Mouse (Mus musculus): ENCODE measurements around the gene Necap2. TPM values are rescaled to one million over a fixed set of nuclear protein-coding genes. Genes with fewer than 3 reads are reported as not detected.

Gene Necap2
- polyA plus RNA-seq, 2 experiments = 60.3 to 88.7 TPM

DNA sequence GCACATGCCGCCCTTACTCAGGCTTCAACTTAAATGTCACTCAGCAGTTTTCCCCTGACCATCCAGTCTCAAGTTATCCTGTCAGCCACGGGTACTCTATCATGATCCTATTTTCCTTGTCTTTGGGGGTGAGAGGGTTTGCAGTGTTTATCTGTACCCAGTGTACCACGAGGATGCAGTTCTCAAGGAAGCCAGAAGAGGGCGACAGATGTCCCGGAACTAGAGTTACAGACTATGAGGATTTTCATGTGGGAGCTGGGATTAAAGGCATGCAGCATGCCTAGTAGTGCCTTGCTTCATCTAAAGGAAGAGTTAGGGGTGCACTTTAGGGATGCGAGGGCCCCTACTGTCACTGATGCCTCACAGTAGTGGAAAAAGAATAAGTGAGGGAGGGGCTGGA, 23.7 kb upstream of the Necap2 start:
- Histone ChIP-seq H3K36me3 (replicated peaks; ENCODE audit: control insufficient read depth, insufficient read depth, low read depth) (no peaks in the 10 kb centered on the region), H3K27me3 (ENCODE audit: control insufficient read depth, insufficient read depth, low read length) (no peaks in the 10 kb centered on the region), H3K9ac (replicated peaks) (no peak overlapping the region), H3K4me1 (replicated peaks; ENCODE audit: control insufficient read depth in 2 of 2, insufficient read depth in 2 of 2, low read length in 1 of 2) (peaks cover 7 to 13% of the 10 kb centered on the region in 2 experiments; a peak in 3 of 4 replicates), H3K4me3 (ENCODE audit: insufficient read depth in 1 of 2, low read depth in 2 of 2, low read length in 2 of 2) (no peak overlapping the region), H3K4me2 (ENCODE audit: low read depth) (no peak overlapping the region), H3K9me3 (ENCODE audit: control insufficient read depth, low read length) (no peaks in the 10 kb centered on the region), H3K27ac (no peak overlapping the region)
- DNase-seq (ENCODE audit: low read depth in 3 of 3, low spot score in 3 of 3) (no peak), ATAC-seq (ENCODE audit: insufficient read depth) (no peak)
- 51% methylated on average over 6 of the region's 6 CpGs for WGBS (ENCODE audit: insufficient replicate concordance)
- TF ChIP-seq EP300 (IDR thresholded peaks at IDR 0.05; ENCODE audit: low read depth) (no peak), CTCF (IDR thresholded peaks at IDR 0.05; ENCODE audit: low read depth) (peak; percentile 84)

DNA sequence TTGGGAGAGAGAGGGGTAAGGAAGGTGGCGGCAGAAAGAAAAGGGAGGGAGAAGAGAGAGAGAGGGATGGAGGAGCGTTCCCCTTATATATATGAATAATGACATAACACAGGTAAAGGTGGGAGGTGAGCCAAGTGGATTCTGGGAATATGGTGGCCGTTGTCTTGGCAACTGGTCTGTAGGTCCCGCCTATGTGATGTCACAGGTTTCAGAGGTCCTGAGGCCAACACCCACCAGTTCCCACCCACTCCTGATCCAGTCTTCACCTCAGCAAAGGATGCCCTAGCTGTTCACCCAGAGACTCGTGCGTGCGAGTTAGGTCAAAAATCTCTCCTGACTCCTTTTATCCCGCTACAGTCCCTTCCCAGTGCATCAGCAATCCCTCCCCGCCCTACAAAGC, 23.1 kb upstream of the Necap2 start:
- Histone ChIP-seq H3K27me3 (ENCODE audit: control insufficient read depth, insufficient read depth, low read length) (no peaks in the 10 kb centered on the region), H3K4me1 (replicated peaks; ENCODE audit: control insufficient read depth in 2 of 2, insufficient read depth in 2 of 2, low read length in 1 of 2) (peaks cover 7 to 13% of the 10 kb centered on the region in 2 experiments; a peak in 3 of 4 replicates), H3K9ac (replicated peaks) (no peak overlapping the region), H3K4me3 (ENCODE audit: insufficient read depth in 1 of 2, low read depth in 2 of 2, low read length in 2 of 2) (no peak overlapping the region), H3K27ac (no peak overlapping the region), H3K4me2 (ENCODE audit: low read depth) (no peak overlapping the region), H3K36me3 (replicated peaks; ENCODE audit: control insufficient read depth, insufficient read depth, low read depth) (no peaks in the 10 kb centered on the region), H3K9me3 (ENCODE audit: control insufficient read depth, low read length) (no peaks in the 10 kb centered on the region)
- no peak for DNase-seq (ENCODE audit: low read depth in 3 of 3, low spot score in 3 of 3)
- no peak for ATAC-seq (ENCODE audit: insufficient read depth)
- TF ChIP-seq CTCF (IDR thresholded peaks at IDR 0.05; ENCODE audit: low read depth) (no peak), EP300 (IDR thresholded peaks at IDR 0.05; ENCODE audit: low read depth) (no peak)
- WGBS (ENCODE audit: insufficient replicate concordance) = 81% methylated on average over 9 of the region's 9 CpGs

DNA sequence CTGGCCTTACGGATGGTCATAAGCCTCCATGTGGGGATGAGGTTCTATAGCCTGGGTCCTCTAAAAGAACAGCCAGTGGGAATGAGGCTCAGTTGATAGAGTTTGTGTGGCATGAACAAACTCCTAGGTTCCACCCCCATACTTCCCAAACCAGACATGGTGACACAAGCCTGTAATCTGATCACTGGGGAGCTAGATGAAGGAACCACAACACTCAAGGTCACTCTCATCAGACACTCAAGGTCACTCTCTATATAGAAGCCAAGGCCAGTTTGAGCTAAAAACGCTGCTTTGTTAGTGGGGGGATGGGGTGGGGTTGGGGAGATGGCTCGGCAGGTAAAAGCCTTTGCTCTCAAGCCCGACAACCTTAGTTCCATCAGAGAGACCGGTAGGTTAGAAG, 21.8 kb upstream of the Necap2 start:
- ATAC-seq (ENCODE audit: insufficient read depth) = no peak
- Histone ChIP-seq H3K4me3 (ENCODE audit: insufficient read depth in 1 of 2, low read depth in 2 of 2, low read length in 2 of 2) (no peak overlapping the region), H3K4me1 (replicated peaks; ENCODE audit: control insufficient read depth in 2 of 2, insufficient read depth in 2 of 2, low read length in 1 of 2) (peaks cover 7 to 13% of the 10 kb centered on the region in 2 experiments; a peak in 3 of 4 replicates), H3K9ac (replicated peaks) (no peak overlapping the region), H3K9me3 (ENCODE audit: control insufficient read depth, low read length) (no peaks in the 10 kb centered on the region), H3K27ac (no peak overlapping the region), H3K27me3 (ENCODE audit: control insufficient read depth, insufficient read depth, low read length) (no peaks in the 10 kb centered on the region), H3K4me2 (ENCODE audit: low read depth) (no peak overlapping the region), H3K36me3 (replicated peaks; ENCODE audit: control insufficient read depth, insufficient read depth, low read depth) (no peaks in the 10 kb centered on the region)
- TF ChIP-seq CTCF (IDR thresholded peaks at IDR 0.05; ENCODE audit: low read depth) (no peak), EP300 (IDR thresholded peaks at IDR 0.05; ENCODE audit: low read depth) (no peak)
- DNase-seq (ENCODE audit: low read depth in 3 of 3, low spot score in 3 of 3) = no peak
- WGBS (ENCODE audit: insufficient replicate concordance) = 63% methylated on average over 5 of the region's 5 CpGs

DNA sequence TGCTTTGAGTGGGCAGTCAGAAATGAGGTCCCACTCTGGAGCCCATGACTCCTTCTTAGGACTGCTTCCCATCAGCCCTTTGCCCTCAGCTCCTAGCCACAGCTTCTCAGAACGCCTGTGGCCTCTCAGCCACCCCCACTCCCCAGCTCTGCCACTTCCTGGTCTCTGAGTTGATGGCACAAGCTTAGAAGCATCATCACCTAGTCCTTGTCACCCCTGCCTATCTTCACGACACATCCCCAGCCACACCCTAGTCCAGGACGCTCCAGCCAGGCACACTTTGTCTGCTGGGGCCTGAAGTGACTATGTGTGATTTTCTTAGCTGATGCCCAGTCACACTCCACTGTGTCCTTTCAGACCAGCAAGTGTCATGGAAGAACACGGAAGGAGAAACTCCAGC, 20.8 kb upstream of the Necap2 start:
- no peak overlapping the region for H3K4me2 ChIP-seq (ENCODE audit: low read depth)

DNA sequence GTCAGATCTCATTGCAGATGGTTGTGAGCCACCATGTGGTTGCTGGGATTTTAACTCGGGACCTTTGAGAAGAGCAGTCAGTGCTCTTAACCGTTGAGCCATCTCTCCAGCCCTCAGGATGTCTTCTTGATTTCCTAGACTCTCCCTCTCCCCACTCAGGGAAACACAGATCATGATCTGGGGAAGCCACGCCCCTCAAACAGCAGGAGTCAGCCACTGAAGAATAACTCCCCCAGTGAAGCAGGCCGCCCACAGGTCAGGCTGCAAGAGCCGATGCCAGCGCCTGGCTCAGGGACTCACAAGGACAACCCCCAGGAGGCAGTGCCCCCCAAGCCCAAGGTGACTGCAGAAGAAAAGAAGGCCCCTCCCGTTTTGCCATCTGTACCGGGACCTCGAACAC, 18.6 kb upstream of the Necap2 start:
- no peak overlapping the region for H3K9ac ChIP-seq (replicated peaks)
- H3K27ac ChIP-seq = no peak overlapping the region
- 27% methylated on average over 9 of the region's 9 CpGs for WGBS (ENCODE audit: insufficient replicate concordance)
- no peak overlapping the region for H3K4me3 ChIP-seq (ENCODE audit: insufficient read depth in 1 of 2, low read depth in 2 of 2, low read length in 2 of 2)
- H3K36me3 ChIP-seq (replicated peaks; ENCODE audit: control insufficient read depth, insufficient read depth, low read depth) = no peaks in the 10 kb centered on the region
- TF ChIP-seq EP300 (IDR thresholded peaks at IDR 0.05; ENCODE audit: low read depth) (no peak), CTCF (IDR thresholded peaks at IDR 0.05; ENCODE audit: low read depth) (no peak)
- no peak for DNase-seq (ENCODE audit: low read depth in 3 of 3, low spot score in 3 of 3)
- no peaks in the 10 kb centered on the region for H3K9me3 ChIP-seq (ENCODE audit: control insufficient read depth, low read length)
- no peak overlapping the region for H3K4me2 ChIP-seq (ENCODE audit: low read depth)
- peaks cover 7 to 13% of the 10 kb centered on the region in 2 experiments; a peak in 3 of 4 replicates for H3K4me1 ChIP-seq (replicated peaks; ENCODE audit: control insufficient read depth in 2 of 2, insufficient read depth in 2 of 2, low read length in 1 of 2)
- H3K27me3 ChIP-seq (ENCODE audit: control insufficient read depth, insufficient read depth, low read length) = no peaks in the 10 kb centered on the region
- no peak for ATAC-seq (ENCODE audit: insufficient read depth)

More for the DNA sequence above, 20.8 kb upstream of the Necap2 start:
- Histone ChIP-seq H3K4me1 (replicated peaks; ENCODE audit: control insufficient read depth in 2 of 2, insufficient read depth in 2 of 2, low read length in 1 of 2) (peaks cover 7 to 13% of the 10 kb centered on the region in 2 experiments; a peak in 3 of 4 replicates), H3K9me3 (ENCODE audit: control insufficient read depth, low read length) (no peaks in the 10 kb centered on the region), H3K4me3 (ENCODE audit: insufficient read depth in 1 of 2, low read depth in 2 of 2, low read length in 2 of 2) (no peak overlapping the region), H3K36me3 (replicated peaks; ENCODE audit: control insufficient read depth, insufficient read depth, low read depth) (no peaks in the 10 kb centered on the region), H3K9ac (replicated peaks) (no peak overlapping the region), H3K27me3 (ENCODE audit: control insufficient read depth, insufficient read depth, low read length) (no peaks in the 10 kb centered on the region), H3K27ac (no peak overlapping the region)
- ATAC-seq (ENCODE audit: insufficient read depth) (peak; percentile 61), DNase-seq (ENCODE audit: low read depth in 3 of 3, low spot score in 3 of 3) (no peak)
- WGBS (ENCODE audit: insufficient replicate concordance) = 7% methylated on average over 4 of the region's 4 CpGs
- no peak for TF ChIP-seq EP300 (IDR thresholded peaks at IDR 0.05; ENCODE audit: low read depth)
- TF ChIP-seq CTCF (IDR thresholded peaks at IDR 0.05; ENCODE audit: low read depth) = no peak

All from liver, embryonic 14.5 days (tissue).